Mouse (Mus musculus) liver, embryonic 11.5 days (tissue): ENCODE measurements at regions not wholly inside any gene's neighbourhood (a gene's known extent, or its start where the extent isn't known, plus 50 kb on each side); places are given as distances from the start of the nearest gene placed in this dataset.
"Not testable (repeated sequence)": the region's sequence is repeated elsewhere in the genome, so short reads cannot be mapped to it uniquely, and the experiment has no call there.

Experiments used
- ATAC-seq: fragments of 200-750 bp; cut with Nextera tagmentation; replicated peaks from 2 replicates; pipeline ENCODE4 v1.8.0; 2017; ENCODE audit warnings: moderate number of reproducible peaks, mild to moderate bottlenecking, moderate TSS enrichment, moderate library complexity; ENCODE audit not compliant: low FRiP score
- DNase-seq: peaks from one replicate; pipeline ENCODE4 v3.0.0-alpha.2; 2017; ENCODE audit warnings: low spot score
- H3K27ac ChIP-seq: fragments of 300-500 bp; sonication (generic); 2 replicates; pipeline ENCODE4 v1.5.1; 2014; ENCODE audit warnings: mild to moderate bottlenecking, low read depth, low read length, control low read depth
- H3K27me3 ChIP-seq: fragments of 300-500 bp; sonication (generic); replicated peaks from 2 replicates; pipeline ENCODE4 v1.6.1; 2014; ENCODE audit warnings: low read length, mixed read lengths; ENCODE audit not compliant: control insufficient read depth, insufficient read depth
- H3K36me3 ChIP-seq: fragments of 300-500 bp; sonication (generic); 2 replicates; pipeline ENCODE4 v1.6.1; 2014; ENCODE audit warnings: mild to moderate bottlenecking, low read length, moderate library complexity, mixed read lengths; ENCODE audit not compliant: control insufficient read depth, insufficient read depth
- H3K4me1 ChIP-seq: fragments of 300-500 bp; sonication (generic); replicated peaks from 2 replicates; pipeline ENCODE4 v1.6.1; 2014; ENCODE audit warnings: low read length, mixed read lengths; ENCODE audit not compliant: control insufficient read depth, insufficient read depth
- H3K4me2 ChIP-seq: fragments of 300-500 bp; sonication (generic); 2 replicates; pipeline ENCODE4 v1.6.1; 2014; ENCODE audit warnings: mild to moderate bottlenecking, control low read depth, moderate library complexity
- H3K4me3 ChIP-seq: fragments of 300-500 bp; sonication (generic); 2 replicates; pipeline ENCODE4 v1.5.1; 2014; ENCODE audit warnings: low read depth, low read length, control low read depth
- H3K9ac ChIP-seq: fragments of 300-500 bp; sonication (generic); 2 replicates; pipeline ENCODE4 v1.6.1; 2014; ENCODE audit warnings: low read depth, low read length, control low read depth
- H3K9me3 ChIP-seq: fragments of 300-500 bp; sonication (generic); 2 replicates; pipeline ENCODE4 v1.6.1; 2016; ENCODE audit warnings: low read length, inconsistent platforms, mixed read lengths; ENCODE audit not compliant: control insufficient read depth
- WGBS: fragments of 180-500 bp; shearing (Covaris S2); extraction: QIAGEN DNeasy Blood & Tissue Kit; methylation state at CpG from one replicate; pipeline ENCODE4 v1.1.7; 2014; 5-methylcytosine and 5-hydroxymethylcytosine counted together

DNA sequence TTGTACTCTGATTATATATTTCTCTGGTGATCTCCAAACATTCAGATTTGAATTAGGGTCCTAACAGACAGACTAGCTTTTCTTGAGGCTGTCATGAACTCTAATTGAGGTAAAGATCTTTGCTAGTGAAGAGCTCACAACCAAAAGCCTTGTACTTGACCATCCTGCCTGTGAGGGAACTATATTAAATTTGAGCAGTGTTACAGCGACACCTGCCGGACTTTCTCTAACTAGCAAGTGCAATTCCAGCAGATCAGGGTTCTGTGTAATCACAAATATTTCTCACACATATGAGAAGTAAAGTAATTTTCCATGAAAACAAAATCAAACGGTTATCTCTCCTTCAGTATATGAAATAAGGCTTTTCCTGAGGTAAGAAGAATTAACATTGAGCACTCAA is 459.6 kb downstream of the Ets1 start:
- Histone ChIP-seq H3K9ac (no peak overlapping the region), H3K27me3 (no peaks in the 10 kb centered on the region), H3K4me2 (no peak overlapping the region), H3K27ac (no peak overlapping the region), H3K4me3 (no peak overlapping the region), H3K4me1 (peaks cover 2% of the 10 kb centered on the region; the same call in 1 of the 2 replicates), H3K9me3 (no peaks in the 10 kb centered on the region), H3K36me3 (no peaks in the 10 kb centered on the region)
- 2% methylated on average over 3 of the region's 3 CpGs for WGBS
- no peak for ATAC-seq
- no peak for DNase-seq

DNA sequence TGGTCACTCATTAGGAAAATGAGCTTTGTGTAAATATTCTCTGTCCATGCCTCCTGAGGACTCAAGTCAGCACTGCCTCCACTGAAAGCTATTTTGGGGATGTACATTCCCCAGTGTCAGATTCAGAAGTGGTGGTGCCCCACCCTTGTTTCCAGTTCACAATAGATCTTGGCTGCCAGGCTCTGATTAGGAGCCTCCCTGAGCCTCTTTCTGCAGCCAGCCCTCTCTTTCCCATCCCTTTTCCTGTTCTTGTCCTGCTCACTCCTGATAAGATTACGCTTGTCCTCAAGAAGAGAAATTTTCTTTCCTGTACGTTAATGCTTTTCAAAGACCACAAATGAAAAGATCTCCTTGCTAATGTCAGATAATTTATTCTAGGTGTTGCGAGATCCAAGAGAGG is 465.2 kb downstream of the Ets1 start:
- WGBS, result 27% methylated on average over 3 of the region's 3 CpGs
- ATAC-seq (no peak; the same call in 1 of the 2 replicates), DNase-seq (no peak)
- Histone ChIP-seq H3K4me2 (no peak overlapping the region), H3K4me3 (no peak overlapping the region), H3K4me1 (peaks cover 10% of the 10 kb centered on the region), H3K36me3 (no peaks in the 10 kb centered on the region), H3K9ac (no peak overlapping the region), H3K27me3 (no peaks in the 10 kb centered on the region), H3K9me3 (no peaks in the 10 kb centered on the region), H3K27ac (no peak overlapping the region)

DNA sequence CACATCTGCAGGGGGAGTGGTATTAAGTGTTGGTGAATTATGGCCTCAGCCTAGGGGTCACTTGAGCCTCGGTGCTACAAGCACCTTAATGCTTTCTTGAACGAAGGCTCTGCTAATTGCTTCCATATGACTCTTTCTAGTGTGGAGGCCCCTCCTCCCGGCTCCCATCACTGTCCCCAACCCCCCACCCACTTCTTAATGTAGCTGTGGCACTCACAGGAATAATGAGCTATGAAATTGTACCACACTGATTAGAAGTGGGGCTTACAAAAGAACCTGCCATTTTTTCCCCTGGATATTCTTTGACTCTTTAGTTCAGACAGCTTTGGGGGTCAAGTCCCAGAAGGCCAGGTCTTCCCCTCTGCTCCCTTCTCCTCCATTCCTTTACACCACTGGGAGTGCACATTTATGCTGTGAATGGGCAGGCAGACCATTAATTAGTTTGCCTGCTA is 468.6 kb downstream of the Ets1 start:
- WGBS, result 61% methylated on average over 3 of the region's 3 CpGs
- Histone ChIP-seq H3K36me3 (no peaks in the 10 kb centered on the region), H3K4me3 (no peak overlapping the region), H3K9me3 (no peaks in the 10 kb centered on the region), H3K4me2 (no peak overlapping the region), H3K4me1 (peaks cover 10% of the 10 kb centered on the region), H3K9ac (no peak overlapping the region), H3K27me3 (no peaks in the 10 kb centered on the region), H3K27ac (no peak overlapping the region)
- ATAC-seq (no peak), DNase-seq (no peak)

DNA sequence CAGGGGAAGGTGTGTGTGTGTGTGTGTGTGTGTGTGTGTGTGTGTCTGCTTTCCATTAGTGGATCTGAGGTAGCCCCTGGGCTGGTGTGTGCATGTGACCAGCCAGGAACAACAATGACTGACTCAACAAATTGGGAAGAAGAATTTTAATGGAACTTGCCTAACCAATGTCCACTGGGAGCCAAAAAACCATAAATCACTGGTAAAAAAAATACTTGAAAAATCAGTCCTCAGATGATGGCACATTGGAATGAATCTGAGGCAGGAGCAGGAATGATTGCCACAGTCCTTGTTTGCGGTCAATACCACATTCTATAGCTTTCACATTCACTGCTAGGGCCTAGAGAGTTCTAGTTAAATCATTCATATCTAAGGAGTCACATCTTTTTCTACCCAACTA is 487.8 kb downstream of the Ets1 start:
- 90% methylated on average over 1 of the region's 1 CpGs for WGBS

DNA sequence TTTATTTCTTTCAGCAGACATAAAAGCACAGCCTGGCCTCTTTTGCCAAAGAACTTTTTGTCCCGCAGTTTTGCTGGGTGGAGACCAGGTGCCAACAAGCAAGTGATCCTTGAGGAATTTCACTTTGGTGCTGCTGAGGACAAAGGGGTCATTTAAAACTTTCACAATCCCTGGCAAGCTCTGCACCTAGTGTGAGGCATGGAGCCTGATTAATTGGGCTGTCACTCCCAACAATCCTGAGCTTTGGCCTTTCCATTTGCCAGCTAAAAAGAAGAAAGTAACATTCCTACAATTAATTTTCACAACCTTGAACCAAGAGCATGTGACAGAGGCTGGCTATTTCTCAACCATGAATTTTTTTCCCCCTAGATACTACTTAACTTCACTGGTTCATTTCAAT is 516.2 kb downstream of the Ets1 start:
- H3K9ac ChIP-seq, result no peak overlapping the region
- no peaks in the 10 kb centered on the region for H3K27me3 ChIP-seq
- ATAC-seq, result no peak
- no peaks in the 10 kb centered on the region for H3K9me3 ChIP-seq
- no peaks in the 10 kb centered on the region for H3K36me3 ChIP-seq
- H3K4me3 ChIP-seq, result no peak overlapping the region
- H3K4me2 ChIP-seq, result no peak overlapping the region
- no peak overlapping the region for H3K27ac ChIP-seq
- no peaks in the 10 kb centered on the region for H3K4me1 ChIP-seq
- 56% methylated on average over 1 of the region's 1 CpGs for WGBS
- DNase-seq, result no peak

More for the DNA sequence above, 487.8 kb downstream of the Ets1 start:
- Histone ChIP-seq H3K27ac (no peak overlapping the region), H3K36me3 (no peaks in the 10 kb centered on the region), H3K9me3 (no peaks in the 10 kb centered on the region), H3K9ac (no peak overlapping the region), H3K4me3 (no peak overlapping the region), H3K4me2 (no peak overlapping the region), H3K27me3 (no peaks in the 10 kb centered on the region), H3K4me1 (no peaks in the 10 kb centered on the region)
- no peak for DNase-seq
- no peak for ATAC-seq

DNA sequence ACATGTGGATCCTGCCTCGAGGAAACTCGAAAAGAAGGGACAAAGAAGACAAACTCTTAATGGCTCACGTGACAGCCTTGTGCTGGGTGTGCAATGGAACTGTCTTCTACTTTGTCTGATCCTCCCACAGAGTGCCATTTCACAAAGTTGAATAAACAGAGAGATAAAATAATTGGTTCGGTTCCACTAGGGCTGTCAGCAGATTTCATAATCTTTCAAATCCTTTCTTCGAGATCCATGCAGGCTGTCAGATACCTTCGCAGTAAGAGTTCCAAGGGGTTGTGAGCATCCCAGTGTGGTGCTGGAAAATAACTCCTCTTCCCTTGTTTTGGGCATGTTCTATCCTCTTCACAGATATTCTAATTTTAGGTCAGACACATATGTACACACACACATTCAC is 532.1 kb downstream of the Ets1 start:
- H3K27me3 ChIP-seq, result no peaks in the 10 kb centered on the region
- H3K27ac ChIP-seq, result no peak overlapping the region
- H3K36me3 ChIP-seq, result no peaks in the 10 kb centered on the region
- 63% methylated on average over 6 of the region's 6 CpGs for WGBS
- no peak overlapping the region for H3K4me3 ChIP-seq
- no peak overlapping the region for H3K9ac ChIP-seq
- H3K9me3 ChIP-seq, result no peaks in the 10 kb centered on the region
- DNase-seq (no peak), ATAC-seq (no peak)
- H3K4me1 ChIP-seq, result no peaks in the 10 kb centered on the region
- no peak overlapping the region for H3K4me2 ChIP-seq

DNA sequence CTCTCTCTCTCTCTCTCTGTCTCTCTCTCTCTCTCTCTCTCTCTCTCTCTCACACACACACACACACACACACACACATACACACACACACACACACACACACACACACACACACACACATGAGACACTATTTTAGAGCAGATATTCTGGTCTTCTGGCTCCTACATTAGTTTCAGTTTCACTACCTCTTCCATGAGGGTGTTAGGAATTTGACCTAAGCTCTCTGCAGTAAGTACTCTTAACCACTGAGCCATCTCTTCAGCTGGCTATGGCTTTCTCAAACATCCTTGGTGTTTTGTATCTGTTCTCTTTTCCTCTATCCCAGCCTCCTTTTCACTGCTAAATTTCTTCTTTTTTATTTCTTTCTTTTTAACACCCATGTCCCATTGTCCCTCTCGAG is 533.1 kb downstream of the Ets1 start:
- not testable (repeated sequence) for H3K9me3 ChIP-seq, H3K36me3 ChIP-seq, H3K4me1 ChIP-seq, H3K9ac ChIP-seq, H3K4me3 ChIP-seq, ATAC-seq, H3K27ac ChIP-seq, H3K27me3 ChIP-seq, DNase-seq, H3K4me2 ChIP-seq
- WGBS, result 64% methylated on average over 1 of the region's 1 CpGs

DNA sequence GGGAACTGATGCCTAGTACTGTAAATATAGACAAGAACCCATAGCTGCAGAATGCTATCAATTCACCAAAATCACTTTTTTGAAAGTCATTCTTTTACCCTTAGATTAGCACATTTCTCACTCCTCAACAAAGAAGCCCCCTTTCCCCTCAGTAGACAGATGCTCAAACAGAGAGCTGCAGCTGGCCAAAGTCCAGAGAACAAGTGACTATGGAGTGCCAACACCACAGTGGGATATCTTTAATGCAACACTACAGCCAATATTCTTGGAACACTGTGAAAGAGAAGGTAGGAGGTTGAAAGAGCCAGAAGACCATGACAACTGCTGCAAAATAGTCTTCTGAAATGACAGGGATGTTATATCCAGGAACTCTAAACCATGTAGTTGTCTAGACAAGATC is 544.0 kb downstream of the Ets1 start:
- Histone ChIP-seq H3K9me3 (no peaks in the 10 kb centered on the region), H3K27ac (no peak overlapping the region), H3K27me3 (no peaks in the 10 kb centered on the region), H3K4me2 (no peak overlapping the region), H3K36me3 (no peaks in the 10 kb centered on the region), H3K9ac (no peak overlapping the region), H3K4me1 (no peaks in the 10 kb centered on the region), H3K4me3 (no peak overlapping the region)
- DNase-seq, result no peak
- no peak for ATAC-seq

DNA sequence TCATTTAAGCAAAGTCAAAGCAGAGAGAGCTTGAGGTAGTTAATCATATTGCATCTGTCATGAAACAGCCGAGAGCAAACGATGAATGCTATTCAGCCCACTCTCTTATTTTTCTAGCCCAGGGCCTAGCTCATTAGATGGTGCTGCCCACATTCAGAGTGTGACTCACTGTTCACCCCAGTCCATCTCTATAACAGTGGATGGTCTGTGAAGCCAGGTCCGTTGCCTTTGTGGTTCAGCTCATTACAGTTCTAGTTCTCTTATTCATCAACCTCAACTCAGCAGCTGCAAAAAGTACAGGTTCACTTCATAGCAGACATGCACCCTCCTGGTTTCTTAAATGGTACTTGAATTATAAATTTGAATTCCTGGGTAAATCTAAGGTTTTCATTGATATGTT is 551.2 kb downstream of the Ets1 start:
- no peak overlapping the region for H3K9ac ChIP-seq
- no peaks in the 10 kb centered on the region for H3K36me3 ChIP-seq
- no peaks in the 10 kb centered on the region for H3K27me3 ChIP-seq
- ATAC-seq, result no peak
- no peak overlapping the region for H3K27ac ChIP-seq
- no peak overlapping the region for H3K4me2 ChIP-seq
- 72% methylated on average over 3 of the region's 3 CpGs for WGBS
- DNase-seq, result no peak
- no peaks in the 10 kb centered on the region for H3K9me3 ChIP-seq
- H3K4me3 ChIP-seq, result no peak overlapping the region
- H3K4me1 ChIP-seq, result no peaks in the 10 kb centered on the region
